In genomic region chr7:19914558-19914957, GRCm38 (mm10) we compare ENCODE assay signal across 20 mouse cellular contexts. TPM values are rescaled to one million over a fixed set of nuclear protein-coding genes. Genes with fewer than 3 reads are reported as not detected.
"Had no signal": no experiment of that assay in that cellular context is flagged by ENCODE, and none has a peak within 500 bp of the region (broad histone marks: within the 10 kb centered on the region; RNA-seq: fewer than 3 reads in every experiment).

No protein-coding gene starts in this region.

- H3K4me1 ChIP-seq: liver, embryonic 12.5 days; midbrain, embryonic 10.5 days; midbrain, embryonic 12.5 days; neural tube, embryonic 12.5 days had no signal

- H3K27me3 ChIP-seq: limb, embryonic 15.5 days; liver, embryonic 12.5 days; midbrain, embryonic 12.5 days; neural tube, embryonic 12.5 days had no signal

- H3K27ac ChIP-seq: limb, embryonic 15.5 days; liver, embryonic 12.5 days; liver, embryonic 14.5 days; midbrain, embryonic 10.5 days; midbrain, embryonic 12.5 days; neural tube, embryonic 12.5 days had no signal

- DNase-seq: lung, adult 18-20 months; lung, embryonic 14.5 days; lung, postnatal 10 days; midbrain, embryonic 14.5 days; right cerebral cortex, postnatal 14 days; spleen, adult 18-20 months; thymus, adult 18-20 months had no signal

- H3K4me3 ChIP-seq: limb, embryonic 15.5 days; liver, embryonic 12.5 days; midbrain, embryonic 10.5 days; midbrain, embryonic 12.5 days; neural tube, embryonic 12.5 days had no signal

- H3K9me3 ChIP-seq: limb, embryonic 15.5 days; liver, embryonic 12.5 days; midbrain, embryonic 12.5 days; neural tube, embryonic 12.5 days had no signal

- ATAC-seq: liver, embryonic 12.5 days had no signal

- H3K36me3 ChIP-seq: midbrain, embryonic 12.5 days had no signal

RNA-seq across cellular contexts. Expression of gene Ceacam19, which starts 26.8 kb away (rescaled TPM):
- polyA plus RNA-seq: liver, adult 2 months; liver, embryonic 12.5 days; liver, embryonic 16.5 days; lung, embryonic 14.5 days; lung, embryonic 16.5 days; midbrain, embryonic 10.5 days; midbrain, embryonic 12.5 days; midbrain, embryonic 14.5 days; midbrain, postnatal 0 days; neural tube, embryonic 12.5 days; neural tube, embryonic 14.5 days had no signal

RNA-seq across cellular contexts. Expression of gene Igsf23, which starts 36.0 kb away (rescaled TPM):
- polyA plus RNA-seq: limb, embryonic 15.5 days; midbrain, embryonic 12.5 days; midbrain, embryonic 14.5 days; midbrain, postnatal 0 days; neural tube, embryonic 12.5 days; neural tube, embryonic 14.5 days had no signal

RNA-seq across cellular contexts. Expression of gene Ceacam20, which starts 50.7 kb away (rescaled TPM):
- polyA plus RNA-seq: limb, embryonic 15.5 days; liver, adult 2 months; liver, embryonic 12.5 days; liver, embryonic 14.5 days; liver, embryonic 16.5 days; lung, embryonic 14.5 days; lung, embryonic 16.5 days; midbrain, embryonic 10.5 days; midbrain, embryonic 12.5 days; midbrain, embryonic 14.5 days; midbrain, postnatal 0 days; neural tube, embryonic 12.5 days; neural tube, embryonic 14.5 days; stomach, embryonic 14.5 days had no signal

RNA-seq across cellular contexts. Expression of gene Ceacam16, which starts 53.5 kb away (rescaled TPM):
- polyA plus RNA-seq: limb, embryonic 15.5 days; liver, embryonic 12.5 days; liver, embryonic 16.5 days; lung, embryonic 14.5 days; lung, embryonic 16.5 days; midbrain, embryonic 10.5 days; midbrain, embryonic 14.5 days; neural tube, embryonic 12.5 days; stomach, embryonic 14.5 days; stomach, embryonic 16.5 days had no signal
